Mouse (Mus musculus): ENCODE measurements around the gene Enho. TPM values are rescaled to one million over a fixed set of nuclear protein-coding genes. Genes with fewer than 3 reads are reported as not detected.

Enho gene
- polyA plus RNA-seq, 1 experiment from 2014 or later, result 10.8 TPM

- Histone ChIP-seq H3K4me3 (replicated peaks) (peak overlapping the region; percentile 54), H3K27ac (no peak overlapping the region), H3K4me1 (replicated peaks) (peaks cover 19% of the 10 kb centered on the region)
Measured at GRCm38 (mm10) chr4:41638828-41639213, 1.3 kb downstream of the Enho start.

GRCm38 (mm10) chr4:41638186-41638731, 1.9 kb downstream of the Enho start:
- Histone ChIP-seq H3K4me3 (replicated peaks) (no peak overlapping the region), H3K4me1 (replicated peaks) (peaks cover 19% of the 10 kb centered on the region), H3K36me3 (no peaks in the 10 kb centered on the region), H3K4me2 (replicated peaks) (peak overlapping the region; percentile 93; the same call in 1 of the 2 replicates), H3K9me3 (no peaks in the 10 kb centered on the region), H3K27me3 (replicated peaks) (peaks cover 8% of the 10 kb centered on the region), H3K9ac (no peak overlapping the region), H3K27ac (no peak overlapping the region)
- 91% methylated on average over 10 of the region's 10 CpGs for WGBS
- ATAC-seq, result no peak

More at GRCm38 (mm10) chr4:41638828-41639213, 1.3 kb downstream of the Enho start:
- Histone ChIP-seq H3K9me3 (no peaks in the 10 kb centered on the region), H3K9ac (peak overlapping the region; percentile 69; the same call in 1 of the 2 replicates), H3K4me2 (replicated peaks) (peak overlapping the region; percentile 93), H3K27me3 (replicated peaks) (peaks cover 8% of the 10 kb centered on the region), H3K36me3 (no peaks in the 10 kb centered on the region)
- ATAC-seq, result no peak
- WGBS, result 87% methylated on average over 6 of the region's 6 CpGs

DNA sequence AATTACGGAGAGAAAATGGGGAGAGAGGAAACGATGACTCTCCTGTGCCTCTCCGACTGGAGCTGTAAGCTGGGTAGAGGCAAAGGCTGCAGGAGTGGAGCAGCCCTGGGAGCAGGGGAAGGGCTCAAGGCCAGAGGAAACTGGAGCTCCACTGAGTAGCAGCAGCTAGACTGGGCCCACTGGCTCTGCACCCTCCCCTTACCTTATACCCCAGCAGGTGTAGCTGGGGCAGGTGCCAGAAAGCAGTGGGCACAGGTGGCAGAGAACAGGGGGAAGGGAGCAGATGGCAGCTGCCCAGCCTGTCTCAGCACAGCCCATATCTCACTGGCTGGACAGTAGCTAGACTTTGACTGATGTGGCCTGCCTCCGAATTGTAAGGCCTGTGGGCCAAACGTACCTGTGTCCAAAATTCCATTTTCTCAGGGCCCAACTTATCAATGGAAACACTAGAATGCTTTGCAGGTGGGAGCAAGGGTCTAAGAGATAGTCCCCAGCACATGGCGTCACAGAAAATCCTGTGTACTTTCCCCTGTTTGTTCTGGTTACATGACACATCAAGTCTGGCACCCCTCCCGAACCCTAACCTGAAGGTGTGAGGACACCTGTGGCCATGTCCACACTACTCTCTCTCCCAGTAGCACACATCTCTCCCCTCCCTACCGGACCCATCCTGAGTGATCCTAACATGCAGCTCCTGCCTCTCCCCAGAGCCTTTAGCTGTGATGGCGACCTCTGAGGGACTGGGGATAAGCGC, 3.1 kb downstream of the Enho start:
- no peak overlapping the region for H3K4me3 ChIP-seq (replicated peaks)
- WGBS, result 79% methylated on average over 10 of the region's 10 CpGs

DNA sequence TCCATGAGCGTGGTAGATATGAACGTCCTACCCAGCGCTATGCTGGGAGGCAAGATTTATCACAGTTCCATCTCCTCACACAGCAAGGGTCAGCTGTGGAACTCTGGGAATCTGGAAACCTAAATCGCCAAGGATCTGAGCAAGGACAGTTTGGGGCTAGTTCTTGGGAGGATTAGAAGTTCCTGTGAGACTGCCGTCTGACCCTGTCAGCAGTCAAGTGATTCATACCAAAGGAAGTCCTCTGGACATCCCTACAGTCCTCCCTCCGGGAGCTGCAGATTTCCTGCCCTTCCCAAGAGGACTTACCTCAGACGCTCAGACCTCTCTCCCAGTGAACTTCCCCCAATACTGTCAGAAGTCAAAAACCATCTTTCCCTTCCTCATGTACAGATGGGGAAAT, 3.8 kb downstream of the Enho start:
- Histone ChIP-seq H3K27me3 (replicated peaks) (peaks cover 8% of the 10 kb centered on the region), H3K36me3 (no peaks in the 10 kb centered on the region), H3K4me2 (replicated peaks) (no peak overlapping the region), H3K9ac (peak overlapping the region; percentile 1; the same call in 1 of the 2 replicates), H3K9me3 (no peaks in the 10 kb centered on the region), H3K27ac (peak overlapping the region; percentile 59; the same call in 1 of the 2 replicates), H3K4me3 (replicated peaks) (no peak overlapping the region), H3K4me1 (replicated peaks) (peaks cover 26% of the 10 kb centered on the region)
- ATAC-seq, result no peak
- WGBS, result 44% methylated on average over 7 of the region's 7 CpGs

More for the DNA sequence above, 3.1 kb downstream of the Enho start:
- peaks cover 8% of the 10 kb centered on the region for H3K27me3 ChIP-seq (replicated peaks)
- H3K36me3 ChIP-seq, result no peaks in the 10 kb centered on the region
- H3K9me3 ChIP-seq, result no peaks in the 10 kb centered on the region
- peak overlapping the region; percentile 1; the same call in 1 of the 2 replicates for H3K9ac ChIP-seq
- peak overlapping the region; percentile 59; the same call in 1 of the 2 replicates for H3K27ac ChIP-seq
- H3K4me1 ChIP-seq (replicated peaks), result peaks cover 20% of the 10 kb centered on the region
- no peak for ATAC-seq
- no peak overlapping the region for H3K4me2 ChIP-seq (replicated peaks)

GRCm38 (mm10) chr4:41635906-41636305, 4.2 kb downstream of the Enho start:
- no peaks in the 10 kb centered on the region for H3K9me3 ChIP-seq
- H3K9ac ChIP-seq, result no peak overlapping the region
- no peak overlapping the region for H3K4me2 ChIP-seq (replicated peaks)
- H3K27ac ChIP-seq, result 0 out of 2 replicates have a peak overlapping the region, but pooled peaks have one; percentile 9
- peaks cover 8% of the 10 kb centered on the region for H3K27me3 ChIP-seq (replicated peaks)
- no peaks in the 10 kb centered on the region for H3K36me3 ChIP-seq
- peaks cover 27% of the 10 kb centered on the region for H3K4me1 ChIP-seq (replicated peaks)
- H3K4me3 ChIP-seq (replicated peaks), result no peak overlapping the region
- WGBS, result 50% methylated on average over 2 of the region's 2 CpGs
- ATAC-seq, result no peak

GRCm38 (mm10) chr4:41635224-41635623, 4.9 kb downstream of the Enho start:
- H3K36me3 ChIP-seq, result no peaks in the 10 kb centered on the region
- WGBS, result 67% methylated on average over 8 of the region's 8 CpGs
- H3K4me3 ChIP-seq (replicated peaks), result no peak overlapping the region
- peaks cover 28% of the 10 kb centered on the region for H3K4me1 ChIP-seq (replicated peaks)
- H3K4me2 ChIP-seq (replicated peaks), result no peak overlapping the region
- peaks cover 8% of the 10 kb centered on the region for H3K27me3 ChIP-seq (replicated peaks)
- H3K9me3 ChIP-seq, result no peaks in the 10 kb centered on the region
- no peak overlapping the region for H3K27ac ChIP-seq
- ATAC-seq, result no peak
- no peak overlapping the region for H3K9ac ChIP-seq

- 96% methylated on average over 8 of the region's 8 CpGs for WGBS
- Histone ChIP-seq H3K36me3 (no peaks in the 10 kb centered on the region), H3K27ac (no peak overlapping the region), H3K27me3 (replicated peaks) (peaks cover 8% of the 10 kb centered on the region), H3K4me3 (replicated peaks) (no peak overlapping the region), H3K4me2 (replicated peaks) (no peak overlapping the region), H3K9ac (no peak overlapping the region), H3K9me3 (no peaks in the 10 kb centered on the region), H3K4me1 (replicated peaks) (peaks cover 32% of the 10 kb centered on the region)
- ATAC-seq, result no peak
Measured at GRCm38 (mm10) chr4:41634631-41635030, 5.5 kb downstream of the Enho start.

- Histone ChIP-seq H3K36me3 (no peaks in the 10 kb centered on the region), H3K27ac (no peak overlapping the region), H3K4me2 (replicated peaks) (no peak overlapping the region), H3K4me1 (replicated peaks) (peaks cover 37% of the 10 kb centered on the region), H3K4me3 (replicated peaks) (no peak overlapping the region), H3K27me3 (replicated peaks) (0 out of 2 replicates have a peak, but pooled peaks cover 4% of the 10 kb centered on the region), H3K9me3 (no peaks in the 10 kb centered on the region), H3K9ac (no peak overlapping the region)
- 80% methylated on average over 9 of the region's 9 CpGs for WGBS
- no peak for ATAC-seq
Measured at GRCm38 (mm10) chr4:41633001-41633400, 7.1 kb downstream of the Enho start.

DNA sequence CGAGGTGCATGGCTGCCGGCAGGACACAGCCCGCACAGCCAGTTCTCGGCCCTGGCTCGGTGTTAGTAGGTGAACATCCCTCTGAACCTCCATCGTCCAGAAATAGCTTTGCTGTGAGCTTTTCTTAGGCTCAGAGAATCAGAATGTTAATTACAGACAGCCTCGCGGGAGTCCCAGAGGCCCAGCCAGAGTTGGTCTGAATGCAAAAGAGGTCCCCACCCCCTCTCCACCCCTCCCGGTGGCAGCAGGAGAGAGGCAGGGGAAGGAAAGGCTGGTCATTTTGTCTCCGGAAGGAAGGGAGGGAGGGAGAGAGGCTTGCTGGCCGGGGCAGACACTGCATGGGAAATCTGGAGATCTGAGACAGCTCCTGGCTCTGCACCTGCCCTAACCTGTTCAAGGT, 8.7 kb downstream of the Enho start:
- Histone ChIP-seq H3K36me3 (no peaks in the 10 kb centered on the region), H3K4me3 (replicated peaks) (no peak overlapping the region)

GRCm38 (mm10) chr4:41630196-41630595, 9.9 kb downstream of the Enho start:
- 21% methylated on average over 6 of the region's 6 CpGs for WGBS
- Histone ChIP-seq H3K9me3 (no peaks in the 10 kb centered on the region), H3K4me3 (replicated peaks) (no peak overlapping the region), H3K36me3 (no peaks in the 10 kb centered on the region), H3K27me3 (replicated peaks) (peaks cover 4% of the 10 kb centered on the region; the same call in 1 of the 2 replicates), H3K27ac (0 out of 2 replicates have a peak overlapping the region, but pooled peaks have one; percentile 32), H3K9ac (no peak overlapping the region), H3K4me2 (replicated peaks) (no peak overlapping the region), H3K4me1 (replicated peaks) (peaks cover 30% of the 10 kb centered on the region)
- peak; percentile 50 for ATAC-seq

More for the DNA sequence above, 8.7 kb downstream of the Enho start:
- Histone ChIP-seq H3K27me3 (replicated peaks) (peaks cover 4% of the 10 kb centered on the region; the same call in 1 of the 2 replicates), H3K4me2 (replicated peaks) (peak overlapping the region; percentile 18; the same call in 1 of the 2 replicates), H3K27ac (peak overlapping the region; percentile 1; the same call in 1 of the 2 replicates), H3K9me3 (no peaks in the 10 kb centered on the region), H3K4me1 (replicated peaks) (peaks cover 36% of the 10 kb centered on the region), H3K9ac (no peak overlapping the region)
- 9% methylated on average over 11 of the region's 11 CpGs for WGBS
- no peak for ATAC-seq

DNA sequence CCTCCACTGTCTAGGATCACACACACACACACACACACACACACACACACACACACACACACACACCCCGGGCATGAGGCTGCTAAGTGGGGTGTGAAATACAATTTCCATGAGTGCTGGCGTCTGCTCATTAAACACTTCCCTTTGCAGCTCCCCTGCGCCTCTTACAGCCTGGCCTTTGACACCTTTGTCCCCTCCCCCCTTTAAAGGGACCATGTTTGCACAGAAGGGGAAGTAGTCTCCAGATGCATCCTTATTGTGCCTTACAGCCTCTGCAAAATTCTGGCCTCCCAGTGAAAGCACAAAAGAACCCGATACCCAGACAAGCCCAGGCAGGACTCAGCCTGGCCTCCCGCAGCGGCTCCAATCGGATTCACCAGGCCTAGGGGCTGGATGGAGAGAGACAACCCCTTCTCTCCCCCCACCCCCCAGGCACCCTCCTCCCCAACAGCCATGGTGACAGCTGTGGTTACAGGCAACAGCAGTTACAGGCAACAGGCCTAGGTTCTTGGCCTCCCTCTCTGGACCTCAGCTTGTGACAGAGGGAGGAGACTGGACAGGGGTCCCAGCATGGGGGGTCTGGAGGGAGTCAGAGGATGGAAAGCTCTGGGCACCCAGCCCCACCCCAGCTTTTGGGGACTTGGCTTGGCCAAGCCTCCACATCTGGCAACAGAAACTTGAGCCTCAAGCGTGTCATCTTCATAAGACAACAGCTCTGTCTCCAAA, 11.8 kb downstream of the Enho start:
- H3K4me3 ChIP-seq (replicated peaks), result no peak overlapping the region
- peak; percentile 73 for ATAC-seq
- H3K27me3 ChIP-seq (replicated peaks), result peaks cover 4% of the 10 kb centered on the region; the same call in 1 of the 2 replicates
- peak overlapping the region; percentile 11; the same call in 1 of the 2 replicates for H3K4me2 ChIP-seq (replicated peaks)
- no peaks in the 10 kb centered on the region for H3K9me3 ChIP-seq
- H3K36me3 ChIP-seq, result no peaks in the 10 kb centered on the region
- H3K4me1 ChIP-seq (replicated peaks), result peaks cover 30% of the 10 kb centered on the region
- WGBS, result 8% methylated on average over 8 of the region's 8 CpGs
- no peak overlapping the region for H3K9ac ChIP-seq
- peak overlapping the region; percentile 73 for H3K27ac ChIP-seq

- Histone ChIP-seq H3K9ac (no peak overlapping the region), H3K27me3 (replicated peaks) (0 out of 2 replicates have a peak, but pooled peaks cover 2% of the 10 kb centered on the region), H3K9me3 (no peaks in the 10 kb centered on the region), H3K27ac (no peak overlapping the region), H3K4me3 (replicated peaks) (no peak overlapping the region), H3K36me3 (no peaks in the 10 kb centered on the region), H3K4me2 (replicated peaks) (no peak overlapping the region), H3K4me1 (replicated peaks) (no peaks in the 10 kb centered on the region)
- WGBS, result 86% methylated on average over 14 of the region's 14 CpGs
- no peak for ATAC-seq
Measured at GRCm38 (mm10) chr4:41622071-41622470, 18.1 kb downstream of the Enho start.
